Mouse (Mus musculus): ENCODE results near the gene Tmeff2.
"Not testable (repeated sequence)": the region's sequence is repeated elsewhere in the genome, so short reads cannot be mapped to it uniquely, and the experiment has no call there.

Tmeff2 gene

DNA sequence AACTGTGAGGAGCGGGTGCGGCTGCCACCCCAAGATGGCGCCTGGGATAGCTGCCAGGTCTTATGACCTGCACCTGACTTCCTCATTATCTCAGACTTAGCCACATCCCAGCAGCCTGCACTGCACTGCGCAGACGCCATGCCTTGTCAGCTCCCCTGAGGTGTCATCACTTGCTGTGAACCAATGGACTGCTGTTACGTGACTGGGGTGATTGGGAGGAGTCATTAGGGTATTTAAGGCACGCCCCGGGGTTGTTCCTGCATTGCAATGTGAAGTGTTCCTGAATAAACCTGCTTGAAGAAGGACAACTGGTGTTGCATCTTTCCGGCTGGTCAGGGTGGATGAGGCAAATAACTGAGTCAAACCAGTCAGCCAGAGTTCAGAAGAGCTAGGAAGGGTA, at the start of gene Tmeff2:
Gene Tmeff2, plus strand, starts transcription at position 262 of the 400 bp plus-strand sequence.
- DNase-seq (ENCODE audit: low spot score in 2 of 2) = not testable (repeated sequence)

DNA sequence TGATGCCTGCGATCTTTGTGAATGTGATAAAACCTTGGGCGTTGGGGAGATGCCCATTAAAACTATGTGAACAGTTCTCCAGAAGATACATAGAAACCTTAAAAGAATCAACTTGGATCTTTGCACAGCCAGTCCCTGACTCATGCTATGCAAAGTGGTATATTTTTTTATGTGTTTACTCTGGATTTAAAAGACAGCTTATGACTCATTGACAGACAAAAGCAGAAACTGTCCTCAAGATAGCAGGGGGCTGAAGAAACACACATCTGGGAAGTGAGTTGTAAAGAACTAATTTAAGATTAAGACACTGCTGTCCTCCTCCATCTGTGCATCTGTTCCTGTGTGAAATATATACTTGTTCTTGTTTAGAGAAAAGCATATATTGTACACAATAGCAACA, 38.9 kb upstream of the Tmeff2 start:
- DNase-seq (ENCODE audit: low spot score in 2 of 2) = no peak

DNA sequence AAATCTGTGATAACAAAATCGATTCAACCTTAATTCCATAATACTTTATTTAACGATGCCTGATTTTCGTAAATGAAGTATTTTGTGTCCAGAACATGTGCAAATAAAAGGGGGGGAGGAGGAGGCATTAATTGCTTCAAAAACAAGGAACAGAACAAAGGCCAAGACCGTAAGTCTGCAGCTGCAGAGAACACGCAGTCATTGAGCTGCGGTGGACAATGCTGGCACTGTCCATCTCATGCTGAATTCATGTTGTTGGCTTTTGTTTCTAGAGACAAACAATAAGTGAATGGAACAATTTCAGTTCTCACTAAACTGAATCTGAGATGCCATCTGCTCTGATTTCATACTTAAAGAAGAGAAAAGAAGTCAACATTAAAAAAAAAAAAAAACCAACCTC, 2.8 kb upstream of the Tmeff2 start:
- no peak for DNase-seq (ENCODE audit: low spot score in 2 of 2)

DNA sequence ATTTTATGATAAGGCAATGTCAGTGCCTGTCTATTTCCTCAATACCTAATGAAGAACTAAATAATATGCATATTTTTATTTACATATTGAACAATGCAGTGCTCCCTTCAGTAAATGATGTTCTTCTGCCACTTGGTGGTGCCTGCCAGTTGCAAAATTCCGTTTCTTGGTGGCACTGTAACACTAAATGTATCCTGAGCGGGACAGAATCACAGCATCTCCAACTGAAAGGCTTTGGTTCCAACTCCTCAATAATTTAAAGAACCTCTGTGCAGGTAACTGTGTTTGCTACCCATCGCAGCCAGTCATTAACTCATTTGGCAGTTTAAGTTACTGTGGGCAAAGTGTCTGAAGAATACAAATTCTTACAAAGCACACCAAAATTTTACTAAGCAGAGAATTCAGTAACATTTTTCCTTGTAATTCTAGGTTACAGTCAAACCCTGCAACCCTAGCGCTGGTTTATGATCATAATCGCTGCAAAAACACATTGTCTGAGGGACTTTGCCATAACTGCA, 24.4 kb downstream of the Tmeff2 start:
- peak; percentile 26 to 30 for DNase-seq (ENCODE audit: low spot score in 2 of 2)

DNA sequence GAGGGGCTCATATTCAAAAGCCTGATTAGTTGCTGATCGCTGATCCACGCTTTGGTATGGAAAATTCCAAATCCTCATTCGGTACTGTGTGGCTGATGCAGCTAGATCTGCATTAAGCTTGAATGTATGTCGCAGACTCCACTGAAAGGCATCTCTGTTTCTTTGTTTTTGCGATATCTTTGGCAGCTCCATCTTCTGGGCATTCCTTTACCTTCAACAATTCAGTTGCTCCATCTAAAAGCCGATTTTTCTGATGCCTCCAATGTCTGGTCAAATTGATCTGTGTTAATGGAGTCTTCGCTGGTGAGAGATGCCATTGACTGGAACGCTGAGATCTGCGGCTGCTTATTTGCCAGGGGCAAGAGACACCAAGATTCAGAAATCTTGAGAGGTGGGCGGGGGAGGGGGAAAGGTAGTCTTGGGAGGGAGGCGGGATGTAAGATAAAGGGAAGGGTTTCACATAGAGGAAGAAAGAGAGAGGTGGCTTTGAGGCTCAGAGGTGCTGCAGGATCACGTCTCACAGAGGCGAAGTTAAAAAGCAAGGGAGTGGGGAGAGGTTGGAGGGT, 25.0 kb downstream of the Tmeff2 start:
- DNase-seq (ENCODE audit: low spot score in 2 of 2) = peak; percentile 10 to 25

DNA sequence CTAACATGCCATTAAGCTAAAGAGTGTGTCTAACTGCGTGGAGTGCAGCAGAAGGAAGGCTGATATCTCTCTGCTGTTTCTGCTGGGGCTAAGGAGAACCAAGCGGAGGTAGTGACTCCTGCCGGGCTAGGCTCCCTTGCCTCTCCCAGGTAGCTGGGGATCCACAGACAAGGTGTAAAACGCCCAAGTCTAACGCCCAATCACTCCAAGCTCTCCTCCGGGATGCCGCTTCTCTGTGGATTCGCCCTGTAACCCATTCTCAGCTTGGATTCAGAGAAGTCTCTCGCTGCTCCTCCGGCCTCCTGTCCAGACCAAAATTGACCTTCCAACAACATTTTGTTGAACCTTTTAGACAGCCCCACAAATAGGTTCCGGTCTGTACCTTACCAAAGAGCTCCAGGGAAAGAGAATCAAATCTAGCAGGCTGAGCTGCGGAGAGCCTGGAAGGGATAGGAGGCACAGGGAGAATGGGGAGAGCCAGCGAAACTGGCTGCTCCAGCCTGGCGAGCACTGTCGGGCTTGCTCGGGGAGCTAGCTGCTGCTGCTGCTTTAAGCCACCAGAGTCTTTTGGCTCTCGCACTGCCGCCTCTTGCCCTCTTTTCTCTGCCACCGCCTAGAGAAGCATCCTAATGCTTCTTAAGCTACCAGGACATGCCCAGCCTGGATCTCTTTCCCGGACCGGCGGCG, 26.1 kb downstream of the Tmeff2 start:
- peak in 1 of 2 experiments; percentile 9 for DNase-seq (ENCODE audit: low spot score in 2 of 2)

DNA sequence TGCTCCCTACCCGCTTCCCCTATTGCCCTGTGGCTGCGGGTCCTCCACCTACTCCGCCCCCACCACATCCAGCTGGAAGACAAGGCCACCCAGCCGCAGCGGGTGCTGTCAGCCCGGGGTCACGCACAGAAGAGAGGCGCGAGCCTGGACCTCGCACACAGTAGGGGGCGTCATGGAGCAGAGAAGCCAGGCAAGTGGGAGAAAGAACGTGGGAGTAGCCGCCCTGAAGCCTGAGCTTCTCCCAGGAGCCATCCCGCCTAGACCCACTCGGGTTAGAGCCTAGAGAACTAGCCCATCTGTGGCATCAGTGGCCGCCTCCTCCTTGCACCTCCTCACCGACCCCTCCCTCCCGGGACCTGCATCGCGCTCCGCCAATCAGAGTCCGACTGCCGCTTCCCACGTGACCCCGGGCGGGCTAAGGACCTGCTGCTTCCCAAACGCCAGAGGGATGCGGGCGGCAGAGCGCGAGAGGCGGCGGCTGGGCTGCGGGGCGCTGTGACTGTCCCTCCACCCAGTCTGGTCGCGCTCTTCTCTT, 26.7 kb downstream of the Tmeff2 start:
- DNase-seq (ENCODE audit: low spot score in 2 of 2) = peak; percentile 94 to 96

DNA sequence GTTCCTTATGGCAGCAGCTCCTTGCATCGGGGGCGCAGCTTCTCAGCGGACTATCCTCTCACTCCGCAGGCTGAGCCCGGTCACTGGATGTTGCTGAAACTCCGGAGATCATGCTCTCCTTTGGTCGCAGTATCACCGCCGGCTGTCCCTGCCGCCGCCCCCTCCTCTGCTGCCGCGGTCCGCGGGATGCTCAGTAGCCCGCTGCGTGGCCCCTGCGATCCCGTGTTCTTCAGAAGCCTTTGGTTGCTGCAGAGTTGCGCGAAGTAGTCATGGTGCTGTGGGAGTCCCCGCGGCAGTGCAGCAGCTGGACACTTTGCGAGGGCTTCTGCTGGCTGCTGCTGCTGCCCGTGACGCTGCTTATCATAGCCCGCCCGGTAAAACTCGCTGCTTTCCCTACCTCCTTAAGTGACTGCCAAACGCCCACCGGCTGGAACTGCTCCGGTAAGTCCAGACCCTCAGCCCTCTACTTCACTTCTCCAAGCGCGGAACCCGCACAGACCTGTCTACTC, 27.3 kb downstream of the Tmeff2 start:
- peak in 1 of 2 experiments; percentile 41 for DNase-seq (ENCODE audit: low spot score in 2 of 2)

DNA sequence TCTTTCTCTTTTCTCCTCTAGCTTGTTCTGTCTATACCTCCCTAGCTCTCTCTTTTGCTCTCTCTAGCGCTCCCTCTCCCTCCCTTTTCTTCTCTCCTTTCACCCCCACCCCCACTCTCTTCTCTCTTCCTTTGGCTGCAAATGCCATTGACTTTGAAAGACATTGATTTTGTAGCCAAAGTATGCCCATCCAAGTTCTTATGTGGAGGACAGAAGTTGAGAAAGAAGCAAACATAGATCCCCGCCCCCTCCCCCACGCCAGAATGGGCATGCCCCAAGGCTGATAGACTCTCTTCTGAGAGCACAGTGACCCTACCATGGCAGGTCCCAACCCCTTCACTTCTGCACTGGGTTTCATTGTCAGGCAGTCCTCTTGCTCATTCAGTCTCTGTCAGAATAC, 28.3 kb downstream of the Tmeff2 start:
- DNase-seq (ENCODE audit: low spot score in 2 of 2) = no peak

DNA sequence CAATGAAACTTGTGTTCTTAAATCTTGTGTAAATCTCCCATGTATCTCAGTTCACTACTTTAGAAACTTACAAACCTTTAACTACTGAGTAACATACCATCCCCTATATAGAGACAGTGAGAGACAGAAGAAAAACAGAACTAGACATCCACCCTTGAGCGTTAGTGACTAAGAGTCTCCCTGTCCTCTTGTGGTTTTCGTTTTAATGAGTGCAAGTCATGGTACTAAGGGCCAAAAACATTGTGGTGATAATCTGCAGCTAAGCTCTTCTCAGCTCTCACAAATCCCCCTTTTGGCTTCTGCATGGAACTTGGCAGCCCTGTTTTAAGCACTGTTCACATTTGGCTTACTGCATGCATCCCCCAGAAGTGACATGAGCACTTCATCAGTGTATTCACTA, 34.6 kb downstream of the Tmeff2 start:
- no peak for DNase-seq (ENCODE audit: low spot score in 2 of 2)

DNA sequence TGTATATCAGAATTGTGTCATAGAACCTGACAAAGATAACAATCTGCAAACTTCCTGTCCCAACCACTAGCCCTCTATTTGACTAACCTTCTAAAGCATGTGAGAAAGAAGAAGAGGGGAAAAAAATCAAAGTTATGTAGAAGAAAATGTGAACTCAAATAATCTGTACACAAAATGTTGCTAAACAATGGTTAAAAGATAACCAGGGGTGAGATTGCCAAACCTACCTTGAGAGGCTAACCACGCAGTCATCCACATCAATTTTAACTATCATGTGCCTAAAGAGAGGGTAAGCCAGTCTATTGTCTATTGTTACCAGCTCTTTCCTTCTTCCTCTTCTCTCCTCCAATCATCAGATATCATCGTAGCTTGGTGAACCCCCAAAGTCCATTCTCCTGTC, 35.0 kb downstream of the Tmeff2 start:
- DNase-seq (ENCODE audit: low spot score in 2 of 2) = no peak

DNA sequence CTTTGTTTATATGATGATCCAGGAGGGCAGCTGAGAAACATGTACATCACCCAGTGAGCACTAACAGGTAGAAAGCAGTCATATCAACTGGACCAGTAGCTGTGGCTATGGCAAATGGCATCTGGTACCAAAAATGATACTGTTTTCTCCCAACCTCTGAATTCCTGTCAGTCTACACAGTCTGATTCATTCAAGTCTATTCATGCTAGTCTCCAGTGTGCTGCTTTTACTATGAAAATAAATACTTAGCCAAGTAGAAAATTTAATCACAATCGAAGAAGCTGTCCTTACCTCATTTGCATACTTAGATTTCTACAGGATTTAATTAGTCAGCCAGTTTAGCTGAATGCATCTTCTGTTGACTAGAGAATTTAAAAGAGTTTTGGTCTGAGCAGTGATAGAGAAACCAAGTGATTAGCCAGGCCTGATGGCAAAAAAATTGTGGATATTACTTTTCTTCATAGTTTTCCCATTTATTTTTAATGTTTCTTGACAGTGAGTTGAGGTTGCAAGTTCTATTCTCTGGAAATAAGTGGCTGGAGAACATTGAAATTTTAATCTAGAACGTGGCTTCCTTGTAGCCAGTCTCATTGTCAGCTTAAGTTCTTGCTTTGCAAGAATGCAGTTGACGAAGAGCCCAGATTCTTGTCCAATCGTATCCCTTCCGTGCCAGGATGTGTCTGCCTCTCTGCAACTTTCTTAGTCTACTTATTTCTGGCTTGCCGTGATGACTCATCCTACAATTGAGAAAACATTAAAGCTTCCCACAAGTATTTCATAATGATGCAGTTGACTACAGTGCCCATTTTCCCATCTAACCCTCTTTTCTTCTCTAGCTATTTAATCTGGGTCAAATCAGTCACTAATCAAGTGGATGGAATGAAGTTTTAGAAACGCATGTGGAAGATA, 39.9 kb downstream of the Tmeff2 start:
- peak in 1 of 2 experiments; percentile 43 for DNase-seq (ENCODE audit: low spot score in 2 of 2)

DNA sequence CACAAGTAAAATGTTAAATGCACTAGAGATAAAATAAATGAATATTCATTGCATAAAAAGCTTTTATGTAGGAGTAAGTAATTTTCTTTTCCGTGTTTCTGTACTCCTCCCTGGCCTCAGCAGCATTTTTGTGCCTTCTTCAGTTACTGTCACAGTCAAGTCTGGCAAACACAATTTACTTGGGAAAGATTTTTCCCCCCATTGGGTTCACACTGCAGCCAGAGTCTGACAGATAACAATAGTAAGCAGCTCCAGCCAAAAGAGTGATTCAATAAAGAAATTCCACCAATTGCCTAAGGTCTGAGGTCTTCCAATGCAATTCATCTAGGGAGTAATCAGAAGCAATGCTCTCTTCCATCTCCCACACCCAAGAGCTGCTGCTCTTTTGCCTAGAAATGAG, 48.1 kb downstream of the Tmeff2 start:
- DNase-seq (ENCODE audit: low spot score in 2 of 2) = no peak

- no peak for DNase-seq (ENCODE audit: low spot score in 2 of 2)
These were observed 58.4 kb downstream of the Tmeff2 start for GRCm38 (mm10) chr1:50958844-50959243.

DNA sequence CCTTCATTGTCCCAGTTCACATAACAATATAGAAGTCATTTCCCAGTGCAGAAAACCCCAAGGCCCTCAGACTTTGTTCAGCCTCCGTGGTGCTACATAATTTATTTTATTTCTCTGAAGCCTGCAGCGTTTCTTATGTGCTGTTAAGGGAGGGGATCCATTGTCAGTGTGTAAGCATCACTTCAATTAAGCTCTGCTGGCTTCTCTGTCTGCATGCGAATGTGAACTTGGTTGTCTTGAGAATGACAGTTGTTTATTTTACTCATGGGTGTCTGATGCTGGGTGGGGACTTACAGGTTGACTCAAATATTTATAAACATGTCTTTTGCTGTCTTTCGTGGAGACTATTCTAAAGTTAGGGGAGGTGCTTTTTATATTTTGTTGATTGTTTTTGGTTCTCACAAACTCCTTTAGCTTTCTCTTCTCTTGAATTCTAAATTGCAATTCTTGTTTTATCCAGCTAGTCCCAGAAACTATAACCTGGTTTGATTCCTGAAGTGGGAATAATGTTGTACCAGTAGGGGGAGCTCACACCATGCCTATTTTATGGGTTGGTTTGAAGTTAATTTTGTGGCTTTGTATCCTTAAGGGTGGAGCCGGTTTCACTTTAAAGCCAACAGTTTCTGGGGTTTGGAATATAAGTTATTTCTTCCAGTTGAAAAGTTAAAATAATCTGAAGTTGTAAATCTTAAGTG, 61.7 kb downstream of the Tmeff2 start:
- peak in 1 of 2 experiments; percentile 26 for DNase-seq (ENCODE audit: low spot score in 2 of 2)

DNA sequence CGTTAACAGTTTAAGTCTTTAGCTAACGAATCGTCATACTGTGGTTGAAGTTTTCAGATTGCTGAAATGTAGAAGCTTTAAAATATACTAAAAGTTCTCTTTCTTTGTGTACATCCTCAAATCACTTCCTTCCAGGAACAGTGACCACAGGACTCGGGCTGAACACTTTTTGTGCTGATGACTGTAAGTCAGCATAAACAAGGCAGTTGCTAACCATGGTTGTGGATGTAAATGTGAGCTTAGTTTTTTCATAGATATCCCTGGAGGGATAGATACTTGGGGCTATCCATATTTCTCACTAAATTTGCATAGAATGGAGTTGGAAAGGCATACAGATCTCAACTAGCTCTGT, 62.2 kb downstream of the Tmeff2 start:
- DNase-seq (ENCODE audit: low spot score in 2 of 2) = no peak

DNA sequence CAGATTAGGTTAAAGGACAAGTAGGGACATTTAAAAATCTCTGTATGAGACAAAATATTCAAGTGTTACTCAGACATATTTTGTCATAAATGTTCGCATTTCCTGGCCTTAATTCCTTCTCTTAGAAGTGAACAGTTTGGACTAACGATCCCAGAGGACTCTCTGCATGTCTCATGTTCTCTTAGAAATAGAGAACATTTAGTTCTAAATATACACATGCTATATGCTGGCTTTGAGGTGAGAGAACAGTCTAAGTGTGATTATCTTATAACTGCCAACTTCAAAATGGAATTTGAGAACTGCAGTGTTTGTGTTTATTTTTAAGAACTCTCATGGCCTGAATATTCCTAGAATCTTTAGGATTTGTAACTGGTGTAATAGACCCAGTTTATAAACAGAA, 69.2 kb downstream of the Tmeff2 start:
- DNase-seq (ENCODE audit: low spot score in 2 of 2) = no peak

- DNase-seq (ENCODE audit: low spot score in 2 of 2) = no peak
These were observed 70.4 kb downstream of the Tmeff2 start for GRCm38 (mm10) chr1:50970853-50971252.

GRCm38 (mm10) chr1:50972509-50973436, 72.3 kb downstream of the Tmeff2 start:
- DNase-seq (ENCODE audit: low spot score in 2 of 2) = no peak

DNA sequence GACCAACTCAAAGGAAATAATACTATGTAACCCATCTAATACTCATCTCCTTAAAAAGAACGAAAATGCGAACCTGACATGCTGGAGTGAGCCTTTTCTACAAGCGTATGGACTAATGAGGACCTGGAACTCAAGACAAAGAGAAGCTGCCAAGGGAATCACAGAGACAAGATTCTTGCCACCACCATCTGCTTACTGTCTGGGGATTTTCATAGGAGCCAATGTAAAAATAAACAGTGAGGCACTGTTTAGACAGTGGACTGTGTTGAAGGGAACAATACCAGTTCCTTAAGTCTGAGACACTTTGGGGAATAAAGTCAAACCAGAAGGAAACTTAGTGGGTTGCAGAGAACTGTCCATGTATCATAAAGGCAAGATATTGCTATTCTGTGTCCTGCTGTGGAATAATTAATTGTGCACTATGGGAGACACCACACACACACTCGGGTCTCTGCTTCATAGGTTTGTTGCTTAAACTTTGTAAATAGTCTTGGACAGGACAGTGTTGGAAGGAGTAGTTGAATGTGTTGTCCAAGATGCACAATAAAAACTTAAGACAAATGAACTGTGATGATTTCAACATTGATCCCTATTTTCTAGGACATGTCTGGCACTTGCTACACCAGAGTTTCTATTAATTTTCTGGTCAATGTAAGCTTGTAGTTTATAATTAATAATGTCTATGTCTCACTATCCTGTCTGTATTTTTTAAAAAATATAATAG, 79.1 kb downstream of the Tmeff2 start:
- no peak for DNase-seq (ENCODE audit: low spot score in 2 of 2)
